Mouse (Mus musculus) hindbrain, embryonic 15.5 days (tissue): ENCODE measurements at regions not wholly inside any gene's neighbourhood (a gene's known extent, or its start where the extent isn't known, plus 50 kb on each side); places are given as distances from the start of the nearest gene placed in this dataset.

Source experiments
- ATAC-seq: fragments of 200-750 bp; cut with Nextera tagmentation; 2 replicates; pipeline ENCODE4 v1.8.0; 2017; ENCODE audit warnings: low read depth, moderate number of reproducible peaks, moderate TSS enrichment; ENCODE audit not compliant: low FRiP score
- H3K27ac ChIP-seq: fragments of 300-500 bp; sonication (generic); replicated peaks from 2 replicates; pipeline ENCODE4 v1.5.1; 2015; ENCODE audit warnings: mild to moderate bottlenecking, inconsistent platforms
- H3K27me3 ChIP-seq: fragments of 300-500 bp; sonication (generic); 2 replicates; pipeline ENCODE4 v1.6.1; 2015; ENCODE audit warnings: control low read depth, inconsistent platforms
- H3K36me3 ChIP-seq: fragments of 300-500 bp; sonication (generic); 2 replicates; pipeline ENCODE4 v1.6.1; 2015; ENCODE audit warnings: control low read depth, inconsistent platforms
- H3K4me1 ChIP-seq: fragments of 300-500 bp; sonication (generic); replicated peaks from 2 replicates; pipeline ENCODE4 v1.6.1; 2015; ENCODE audit warnings: control low read depth, inconsistent platforms
- H3K4me2 ChIP-seq: fragments of 300-500 bp; sonication (generic); 2 replicates; pipeline ENCODE4 v1.6.1; 2015; ENCODE audit warnings: moderate library complexity, mild to moderate bottlenecking, inconsistent platforms
- H3K4me3 ChIP-seq: fragments of 300-500 bp; sonication (generic); 2 replicates; pipeline ENCODE4 v1.5.1; 2015; ENCODE audit warnings: mild to moderate bottlenecking, inconsistent platforms
- H3K9ac ChIP-seq: fragments of 300-500 bp; sonication (generic); 2 replicates; pipeline ENCODE4 v1.6.1; 2015; ENCODE audit warnings: inconsistent platforms
- H3K9me3 ChIP-seq: fragments of 300-500 bp; sonication (generic); 2 replicates; pipeline ENCODE4 v1.6.1; 2016; ENCODE audit warnings: control low read depth, inconsistent platforms
- WGBS: fragments of 180-500 bp; shearing (Covaris S2); methylation state at CpG from one replicate; pipeline ENCODE4 v1.1.7; 2015; 5-methylcytosine and 5-hydroxymethylcytosine counted together

- no peak overlapping the region for H3K9ac ChIP-seq
- no peaks in the 10 kb centered on the region for H3K9me3 ChIP-seq
- H3K4me2 ChIP-seq = no peak overlapping the region
- peaks cover 13% of the 10 kb centered on the region for H3K4me1 ChIP-seq
- 69% methylated on average over 8 of the region's 8 CpGs for WGBS
- no peaks in the 10 kb centered on the region for H3K36me3 ChIP-seq
- no peak overlapping the region for H3K27ac ChIP-seq
- no peaks in the 10 kb centered on the region for H3K27me3 ChIP-seq
- H3K4me3 ChIP-seq = no peak overlapping the region
- no peak for ATAC-seq
Measured at GRCm38 (mm10) chr5:100268111-100268878, 108.7 kb upstream of the Tmem150c start.

GRCm38 (mm10) chr5:100266671-100267510 lies 107.3 kb upstream of the Tmem150c start:
- Histone ChIP-seq H3K9ac (no peak overlapping the region), H3K4me1 (peaks cover 13% of the 10 kb centered on the region), H3K9me3 (no peaks in the 10 kb centered on the region), H3K4me2 (0 out of 2 replicates have a peak overlapping the region, but pooled peaks have one; percentile 4), H3K4me3 (no peak overlapping the region), H3K36me3 (no peaks in the 10 kb centered on the region), H3K27ac (no peak overlapping the region; the same call in 1 of the 2 replicates), H3K27me3 (no peaks in the 10 kb centered on the region)
- ATAC-seq = peak; percentile 81
- 46% methylated on average over 17 of the region's 17 CpGs for WGBS

- Histone ChIP-seq H3K9me3 (no peaks in the 10 kb centered on the region), H3K4me3 (no peak overlapping the region), H3K36me3 (no peaks in the 10 kb centered on the region), H3K4me1 (no peaks in the 10 kb centered on the region; the same call in 1 of the 2 replicates), H3K4me2 (no peak overlapping the region), H3K27ac (no peak overlapping the region; the same call in 1 of the 2 replicates), H3K9ac (no peak overlapping the region), H3K27me3 (no peaks in the 10 kb centered on the region)
- ATAC-seq = peak; percentile 60
- 45% methylated on average over 8 of the region's 8 CpGs for WGBS
Measured at GRCm38 (mm10) chr5:100259803-100260693, 100.4 kb upstream of the Tmem150c start.

GRCm38 (mm10) chr5:100258952-100259710 lies 99.5 kb upstream of the Tmem150c start:
- ATAC-seq = peak; percentile 23; the same call in 1 of the 2 replicates
- 55% methylated on average over 12 of the region's 12 CpGs for WGBS
- H3K4me2 ChIP-seq = no peak overlapping the region
- no peaks in the 10 kb centered on the region for H3K36me3 ChIP-seq
- no peak overlapping the region; the same call in 1 of the 2 replicates for H3K27ac ChIP-seq
- H3K9ac ChIP-seq = no peak overlapping the region
- H3K4me3 ChIP-seq = no peak overlapping the region
- H3K27me3 ChIP-seq = no peaks in the 10 kb centered on the region
- no peaks in the 10 kb centered on the region for H3K9me3 ChIP-seq
- no peaks in the 10 kb centered on the region; the same call in 1 of the 2 replicates for H3K4me1 ChIP-seq

- Histone ChIP-seq H3K4me1 (no peaks in the 10 kb centered on the region; the same call in 1 of the 2 replicates), H3K9ac (no peak overlapping the region), H3K9me3 (no peaks in the 10 kb centered on the region), H3K4me3 (no peak overlapping the region), H3K4me2 (no peak overlapping the region), H3K27ac (no peak overlapping the region), H3K36me3 (no peaks in the 10 kb centered on the region), H3K27me3 (no peaks in the 10 kb centered on the region)
- 91% methylated on average over 9 of the region's 9 CpGs for WGBS
- ATAC-seq = no peak
Measured at GRCm38 (mm10) chr5:100255276-100255675, 95.7 kb upstream of the Tmem150c start.

- ATAC-seq = no peak
- Histone ChIP-seq H3K4me3 (no peak overlapping the region), H3K36me3 (no peaks in the 10 kb centered on the region), H3K27ac (no peak overlapping the region), H3K9ac (no peak overlapping the region), H3K9me3 (no peaks in the 10 kb centered on the region), H3K4me2 (no peak overlapping the region), H3K27me3 (no peaks in the 10 kb centered on the region), H3K4me1 (no peaks in the 10 kb centered on the region)
- 96% methylated on average over 6 of the region's 6 CpGs for WGBS
Measured at GRCm38 (mm10) chr5:100252036-100252435, 92.4 kb upstream of the Tmem150c start.

GRCm38 (mm10) chr5:100249757-100250156 lies 90.1 kb upstream of the Tmem150c start:
- 57% methylated on average over 3 of the region's 3 CpGs for WGBS
- Histone ChIP-seq H3K27me3 (no peaks in the 10 kb centered on the region), H3K36me3 (no peaks in the 10 kb centered on the region), H3K4me2 (no peak overlapping the region), H3K27ac (no peak overlapping the region), H3K9ac (no peak overlapping the region), H3K4me3 (no peak overlapping the region), H3K4me1 (no peaks in the 10 kb centered on the region), H3K9me3 (no peaks in the 10 kb centered on the region)
- no peak for ATAC-seq

GRCm38 (mm10) chr5:100248611-100249010 lies 89.0 kb upstream of the Tmem150c start:
- Histone ChIP-seq H3K9me3 (no peaks in the 10 kb centered on the region), H3K27ac (no peak overlapping the region), H3K9ac (no peak overlapping the region), H3K27me3 (no peaks in the 10 kb centered on the region), H3K4me2 (no peak overlapping the region), H3K36me3 (no peaks in the 10 kb centered on the region), H3K4me1 (no peaks in the 10 kb centered on the region), H3K4me3 (no peak overlapping the region)
- 83% methylated on average over 5 of the region's 5 CpGs for WGBS
- ATAC-seq = no peak

- WGBS = 95% methylated on average over 2 of the region's 2 CpGs
- Histone ChIP-seq H3K4me1 (no peaks in the 10 kb centered on the region), H3K27me3 (no peaks in the 10 kb centered on the region), H3K9me3 (no peaks in the 10 kb centered on the region), H3K36me3 (no peaks in the 10 kb centered on the region), H3K4me2 (no peak overlapping the region), H3K4me3 (no peak overlapping the region), H3K27ac (no peak overlapping the region), H3K9ac (no peak overlapping the region)
- ATAC-seq = 0 out of 2 replicates have a peak, but pooled peaks have one; percentile 42
Measured at GRCm38 (mm10) chr5:100246709-100247108, 87.1 kb upstream of the Tmem150c start.

GRCm38 (mm10) chr5:100244811-100245210 lies 85.2 kb upstream of the Tmem150c start:
- H3K4me1 ChIP-seq = no peaks in the 10 kb centered on the region
- no peaks in the 10 kb centered on the region for H3K36me3 ChIP-seq
- H3K9ac ChIP-seq = no peak overlapping the region
- H3K4me3 ChIP-seq = no peak overlapping the region
- no peak overlapping the region for H3K27ac ChIP-seq
- 76% methylated on average over 3 of the region's 3 CpGs for WGBS
- H3K27me3 ChIP-seq = no peaks in the 10 kb centered on the region
- H3K9me3 ChIP-seq = no peaks in the 10 kb centered on the region
- no peak for ATAC-seq
- no peak overlapping the region for H3K4me2 ChIP-seq

- Histone ChIP-seq H3K4me2 (no peak overlapping the region), H3K4me3 (no peak overlapping the region), H3K27me3 (no peaks in the 10 kb centered on the region), H3K36me3 (no peaks in the 10 kb centered on the region), H3K9ac (no peak overlapping the region), H3K4me1 (no peaks in the 10 kb centered on the region), H3K27ac (no peak overlapping the region), H3K9me3 (no peaks in the 10 kb centered on the region)
- no peak for ATAC-seq
- 69% methylated on average over 6 of the region's 6 CpGs for WGBS
Measured at GRCm38 (mm10) chr5:100240876-100241275, 81.3 kb upstream of the Tmem150c start.
